Mouse (Mus musculus): ENCODE data around the gene Prkg1. TPM values are rescaled to one million over a fixed set of nuclear protein-coding genes. Genes with fewer than 3 reads are reported as not detected.
"Not testable (repeated sequence)": the region's sequence is repeated elsewhere in the genome, so short reads cannot be mapped to it uniquely, and the experiment has no call there.

Prkg1 gene
- polyA plus RNA-seq, 1 experiment = 1.4 TPM

DNA sequence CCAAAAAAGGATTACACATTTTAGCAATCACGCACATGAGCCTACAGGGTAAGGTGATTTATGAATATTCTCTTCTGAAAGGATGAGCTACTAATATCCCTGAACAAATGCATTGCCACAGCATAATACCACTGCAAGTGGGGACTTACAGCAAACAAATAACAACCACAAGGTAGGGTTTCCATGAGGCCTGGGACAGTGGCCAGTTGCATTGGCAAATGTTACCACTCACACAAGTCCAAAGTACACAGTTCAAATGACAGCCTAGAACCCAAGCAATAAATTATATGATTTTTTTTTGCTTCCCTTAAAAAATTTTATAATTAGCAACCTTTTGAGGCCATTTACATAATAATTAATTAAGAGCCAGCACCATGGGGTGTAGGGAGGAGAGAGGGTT is 395.7 kb downstream of the Prkg1 start:
- TF ChIP-seq POLR2A (IDR thresholded peaks at IDR 0.05; ENCODE audit: borderline replicate concordance, control insufficient read depth, low read depth, low read length) = no peak
- TF ChIP-seq CTCF (IDR thresholded peaks at IDR 0.05; ENCODE audit: control insufficient read depth, insufficient read depth, low read length) = no peak
- no peaks in the 10 kb centered on the region; the same call in 1 of the 2 replicates for H3K4me1 ChIP-seq (ENCODE audit: control insufficient read depth, insufficient read depth, low read length)
- 90% methylated on average over 1 of the region's 1 CpGs for WGBS
- H3K27ac ChIP-seq (ENCODE audit: control insufficient read depth, insufficient read depth, low read depth, low read length, poor library complexity) = no peak overlapping the region
- H3K4me3 ChIP-seq (replicated peaks; ENCODE audit: control insufficient read depth, low read depth, low read length) = no peak overlapping the region

- 64% methylated on average over 4 of the region's 4 CpGs for WGBS
- TF ChIP-seq POLR2A (IDR thresholded peaks at IDR 0.05; ENCODE audit: borderline replicate concordance, control insufficient read depth, low read depth, low read length) (no peak), CTCF (IDR thresholded peaks at IDR 0.05; ENCODE audit: control insufficient read depth, insufficient read depth, low read length) (no peak)
- H3K4me1 ChIP-seq (ENCODE audit: control insufficient read depth, insufficient read depth, low read length) = no peaks in the 10 kb centered on the region; the same call in 1 of the 2 replicates
- no peak overlapping the region for H3K4me3 ChIP-seq (replicated peaks; ENCODE audit: control insufficient read depth, low read depth, low read length)
- no peak overlapping the region for H3K27ac ChIP-seq (ENCODE audit: control insufficient read depth, insufficient read depth, low read depth, low read length, poor library complexity)
These were observed 402.8 kb downstream of the Prkg1 start for GRCm38 (mm10) chr19:31362051-31362450.

DNA sequence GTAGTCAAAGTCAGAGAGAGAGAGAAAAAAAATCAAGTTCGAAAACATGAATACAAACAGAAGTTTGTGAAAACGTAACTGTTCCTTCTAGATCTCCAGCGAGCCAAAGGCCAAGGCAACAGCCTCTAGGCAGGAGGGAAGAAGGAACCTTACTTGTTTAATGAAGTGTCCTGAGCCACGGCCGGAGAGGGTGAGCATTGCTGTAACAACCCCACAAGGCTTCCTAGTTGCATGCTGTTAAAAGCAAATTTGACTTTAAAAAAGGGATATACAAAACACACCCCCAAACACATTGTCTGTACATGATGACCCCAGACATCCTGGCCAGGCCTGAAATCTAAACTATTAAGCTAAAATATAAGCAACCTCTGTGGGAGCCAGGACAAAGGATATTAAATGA is 403.3 kb downstream of the Prkg1 start:
- Histone ChIP-seq H3K4me1 (ENCODE audit: control insufficient read depth, insufficient read depth, low read length) (no peaks in the 10 kb centered on the region; the same call in 1 of the 2 replicates), H3K27ac (ENCODE audit: control insufficient read depth, insufficient read depth, low read depth, low read length, poor library complexity) (no peak overlapping the region), H3K4me3 (replicated peaks; ENCODE audit: control insufficient read depth, low read depth, low read length) (no peak overlapping the region)
- WGBS = 77% methylated on average over 5 of the region's 5 CpGs
- no peak for TF ChIP-seq CTCF (IDR thresholded peaks at IDR 0.05; ENCODE audit: control insufficient read depth, insufficient read depth, low read length)
- no peak for TF ChIP-seq POLR2A (IDR thresholded peaks at IDR 0.05; ENCODE audit: borderline replicate concordance, control insufficient read depth, low read depth, low read length)

DNA sequence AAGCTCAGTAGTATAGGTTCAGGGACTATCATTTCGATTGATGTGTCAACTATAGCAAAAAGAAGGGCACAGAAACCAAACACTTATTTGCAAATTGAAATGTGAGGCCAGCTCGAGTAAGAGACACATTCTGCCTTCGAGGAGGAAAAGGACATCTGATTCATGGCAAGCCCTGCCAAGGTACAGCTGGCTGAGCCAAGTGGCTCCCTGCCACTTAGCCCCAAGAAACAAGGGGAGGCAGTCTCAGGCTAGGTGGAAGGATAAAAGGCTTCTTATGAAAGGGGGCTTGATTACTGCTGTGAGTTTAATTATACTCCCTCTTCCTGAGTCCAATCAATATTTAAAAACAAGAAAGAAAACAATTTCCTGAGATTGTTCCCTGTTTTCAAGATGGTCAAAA is 403.7 kb downstream of the Prkg1 start:
- H3K27ac ChIP-seq (ENCODE audit: control insufficient read depth, insufficient read depth, low read depth, low read length, poor library complexity) = no peak overlapping the region
- WGBS = 66% methylated on average over 3 of the region's 3 CpGs
- TF ChIP-seq POLR2A (IDR thresholded peaks at IDR 0.05; ENCODE audit: borderline replicate concordance, control insufficient read depth, low read depth, low read length) (no peak), CTCF (IDR thresholded peaks at IDR 0.05; ENCODE audit: control insufficient read depth, insufficient read depth, low read length) (no peak)
- H3K4me3 ChIP-seq (replicated peaks; ENCODE audit: control insufficient read depth, low read depth, low read length) = no peak overlapping the region
- H3K4me1 ChIP-seq (ENCODE audit: control insufficient read depth, insufficient read depth, low read length) = no peaks in the 10 kb centered on the region; the same call in 1 of the 2 replicates

GRCm38 (mm10) chr19:31354959-31355358 is 409.9 kb downstream of the Prkg1 start:
- H3K4me1 ChIP-seq (ENCODE audit: control insufficient read depth, insufficient read depth, low read length) = no peaks in the 10 kb centered on the region
- 89% methylated on average over 1 of the region's 1 CpGs for WGBS
- no peak overlapping the region for H3K4me3 ChIP-seq (replicated peaks; ENCODE audit: control insufficient read depth, low read depth, low read length)
- no peak overlapping the region for H3K27ac ChIP-seq (ENCODE audit: control insufficient read depth, insufficient read depth, low read depth, low read length, poor library complexity)
- TF ChIP-seq POLR2A (IDR thresholded peaks at IDR 0.05; ENCODE audit: borderline replicate concordance, control insufficient read depth, low read depth, low read length) = no peak
- TF ChIP-seq CTCF (IDR thresholded peaks at IDR 0.05; ENCODE audit: control insufficient read depth, insufficient read depth, low read length) = no peak

DNA sequence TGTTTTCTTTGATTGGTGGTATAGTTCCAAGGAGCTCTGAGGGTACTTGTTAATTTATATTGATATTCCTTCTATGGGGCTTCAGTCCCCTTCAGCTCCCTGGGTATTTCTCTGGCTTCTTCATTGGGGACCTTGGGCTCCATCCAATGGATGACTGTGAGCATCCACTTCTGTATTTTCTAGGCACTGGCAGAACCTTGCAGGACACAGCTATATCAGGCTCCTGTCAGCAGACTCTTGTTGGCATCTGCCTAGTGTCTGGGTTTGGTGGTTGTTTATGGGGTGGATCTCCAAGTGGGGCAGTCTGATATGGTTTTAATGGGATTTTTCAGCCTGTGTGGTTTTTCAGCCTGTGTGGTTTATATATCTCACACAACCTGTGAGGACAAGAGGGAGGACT is 412.0 kb downstream of the Prkg1 start:
- not testable (repeated sequence) for H3K4me1 ChIP-seq (ENCODE audit: control insufficient read depth, insufficient read depth, low read length); H3K4me3 ChIP-seq (replicated peaks; ENCODE audit: control insufficient read depth, low read depth, low read length); H3K27ac ChIP-seq (ENCODE audit: control insufficient read depth, insufficient read depth, low read depth, low read length, poor library complexity)

DNA sequence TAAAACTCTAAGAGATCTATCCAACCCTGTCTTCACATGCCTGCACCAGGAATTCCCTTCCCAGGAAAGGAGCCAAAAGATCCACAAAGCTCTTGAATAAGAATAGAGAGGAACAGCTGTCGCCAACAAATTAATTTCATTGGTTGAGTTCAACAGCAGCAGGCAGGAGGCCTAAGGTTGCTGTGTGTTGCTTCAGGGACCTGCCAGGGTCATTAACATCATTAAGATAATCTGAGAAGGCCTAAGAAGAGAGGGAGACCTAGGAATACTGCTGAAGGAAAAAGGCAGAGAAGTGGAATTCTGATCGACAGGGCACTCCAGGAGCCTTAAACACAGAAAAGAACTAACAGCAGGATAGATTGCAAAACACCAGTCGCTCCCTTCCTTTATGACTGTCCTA is 413.0 kb downstream of the Prkg1 start:
- no peak for TF ChIP-seq CTCF (IDR thresholded peaks at IDR 0.05; ENCODE audit: control insufficient read depth, insufficient read depth, low read length)
- TF ChIP-seq POLR2A (IDR thresholded peaks at IDR 0.05; ENCODE audit: borderline replicate concordance, control insufficient read depth, low read depth, low read length) = no peak
- Histone ChIP-seq H3K27ac (ENCODE audit: control insufficient read depth, insufficient read depth, low read depth, low read length, poor library complexity) (no peak overlapping the region), H3K4me1 (ENCODE audit: control insufficient read depth, insufficient read depth, low read length) (no peaks in the 10 kb centered on the region), H3K4me3 (replicated peaks; ENCODE audit: control insufficient read depth, low read depth, low read length) (no peak overlapping the region)
- WGBS = 65% methylated on average over 3 of the region's 3 CpGs

DNA sequence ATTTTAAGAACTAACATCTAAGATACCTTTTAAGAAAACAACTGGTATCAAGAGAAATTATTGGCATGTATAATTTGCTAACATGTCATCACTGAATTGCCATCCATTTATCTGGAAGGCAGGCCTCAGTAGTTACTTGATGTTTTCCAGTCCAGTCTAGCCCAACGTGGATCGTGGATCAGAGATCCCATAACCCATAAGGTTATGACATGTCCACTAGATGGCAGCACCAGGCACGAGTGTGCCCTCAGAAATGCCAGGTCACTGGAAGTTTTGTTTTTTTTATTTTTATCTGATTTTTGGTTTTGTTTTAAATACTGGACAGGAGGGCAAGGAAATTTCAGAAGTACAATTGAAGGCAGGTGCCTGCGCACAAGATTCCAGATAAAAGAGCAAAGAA is 422.7 kb downstream of the Prkg1 start:
- 5% methylated on average over 4 of the region's 4 CpGs for WGBS
- no peak overlapping the region for H3K4me3 ChIP-seq (replicated peaks; ENCODE audit: control insufficient read depth, low read depth, low read length)
- no peak overlapping the region for H3K27ac ChIP-seq (ENCODE audit: control insufficient read depth, insufficient read depth, low read depth, low read length, poor library complexity)
- H3K4me1 ChIP-seq (ENCODE audit: control insufficient read depth, insufficient read depth, low read length) = peaks cover 4% of the 10 kb centered on the region
- TF ChIP-seq POLR2A (IDR thresholded peaks at IDR 0.05; ENCODE audit: borderline replicate concordance, control insufficient read depth, low read depth, low read length) (no peak), CTCF (IDR thresholded peaks at IDR 0.05; ENCODE audit: control insufficient read depth, insufficient read depth, low read length) (peak; percentile 76)

GRCm38 (mm10) chr19:31340898-31341297 is 423.9 kb downstream of the Prkg1 start:
- TF ChIP-seq POLR2A (IDR thresholded peaks at IDR 0.05; ENCODE audit: borderline replicate concordance, control insufficient read depth, low read depth, low read length) (no peak), CTCF (IDR thresholded peaks at IDR 0.05; ENCODE audit: control insufficient read depth, insufficient read depth, low read length) (no peak)
- WGBS = 35% methylated on average over 1 of the region's 1 CpGs
- Histone ChIP-seq H3K4me3 (replicated peaks; ENCODE audit: control insufficient read depth, low read depth, low read length) (no peak overlapping the region), H3K27ac (ENCODE audit: control insufficient read depth, insufficient read depth, low read depth, low read length, poor library complexity) (no peak overlapping the region), H3K4me1 (ENCODE audit: control insufficient read depth, insufficient read depth, low read length) (peaks cover 4% of the 10 kb centered on the region)

Measured in bone marrow, adult 2 months (tissue).